Mouse (Mus musculus) thymus, adult 18-20 months (tissue): ENCODE measurements at regions not wholly inside any gene's neighbourhood (a gene's known extent, or its start where the extent isn't known, plus 50 kb on each side); places are given as distances from the start of the nearest gene placed in this dataset.

Experiments
- DNase-seq, 2 experiments: peaks; one replicate each; pipeline ENCODE4 v3.0.0; 2022; ENCODE audit warnings: mixed read lengths in 2 of 2

GRCm38 (mm10) chrX:7474831-7475230, 98.6 kb upstream of the Foxp3 start:
- DNase-seq, result no peak

DNA sequence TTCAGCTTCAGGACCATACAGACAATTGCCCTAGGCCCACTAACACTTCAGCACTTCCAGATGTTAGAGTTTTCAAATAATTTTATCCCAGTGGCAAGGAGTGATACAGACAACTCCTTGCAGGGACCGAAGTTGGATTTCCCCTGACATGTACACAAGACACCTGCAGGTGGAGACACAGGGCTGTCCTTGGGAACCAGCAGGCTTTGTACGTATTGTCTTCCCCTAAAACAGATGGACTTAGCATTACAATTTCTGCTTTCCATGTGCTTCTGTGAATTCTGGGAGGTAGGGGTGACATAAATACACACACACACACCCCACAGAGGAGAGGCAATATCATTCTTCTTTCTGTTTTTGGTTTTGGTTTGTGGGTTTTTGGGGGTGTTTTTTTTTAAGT, 98.2 kb upstream of the Usp27x start:
- peak in 1 of 2 experiments; percentile 1 for DNase-seq

DNA sequence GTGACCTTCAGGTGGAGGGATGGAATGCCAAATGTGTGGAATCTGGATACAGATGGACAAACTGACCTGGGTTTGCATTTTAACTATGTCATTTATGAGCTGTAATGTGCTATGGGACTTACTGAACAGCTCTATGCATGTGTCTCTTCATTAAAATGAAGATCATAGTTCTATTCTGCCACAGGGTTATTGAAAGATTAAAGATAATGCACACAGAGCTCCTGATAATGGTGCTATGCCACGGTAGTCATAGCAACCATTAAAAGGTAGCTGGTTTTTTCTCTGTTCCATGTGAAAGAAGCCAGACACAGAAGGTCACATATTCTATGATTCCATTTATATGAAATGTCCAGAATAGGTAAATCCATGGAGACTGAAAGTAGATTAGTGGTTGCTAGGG, 94.2 kb upstream of the Usp27x start:
- no peak for DNase-seq

- no peak for DNase-seq
These were observed 92.4 kb upstream of the Usp27x start for GRCm38 (mm10) chrX:7467985-7468384.

- DNase-seq, result no peak
These were observed 81.2 kb upstream of the Usp27x start for GRCm38 (mm10) chrX:7456851-7457250.

GRCm38 (mm10) chrX:7445035-7445434, 69.4 kb upstream of the Usp27x start:
- DNase-seq, result no peak

- no peak for DNase-seq
These were observed 69.0 kb upstream of the Usp27x start for GRCm38 (mm10) chrX:7444583-7444982.

DNA sequence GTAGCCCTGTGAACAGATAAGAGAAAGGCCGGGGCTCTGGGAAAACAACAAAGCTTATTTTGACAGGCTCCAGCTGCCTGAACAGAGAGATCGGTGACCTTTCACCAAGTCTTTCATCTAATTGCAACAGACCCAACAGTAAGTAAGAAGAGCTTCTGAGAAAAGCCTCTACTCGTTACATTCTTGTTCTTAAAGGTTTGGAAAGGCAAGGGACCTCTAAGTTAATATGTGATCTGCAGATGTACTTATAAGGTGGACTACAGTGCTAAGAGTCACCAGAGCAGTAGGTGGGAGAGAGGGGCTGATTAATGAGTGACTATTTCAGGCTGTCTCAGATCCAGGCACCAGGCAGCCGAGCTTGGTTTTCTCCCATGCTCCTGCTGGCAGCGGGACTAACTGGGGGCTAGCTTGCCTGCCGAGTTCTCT, 68.4 kb upstream of the Usp27x start:
- no peak for DNase-seq

- DNase-seq, result no peak
These were observed 59.9 kb upstream of the Usp27x start for GRCm38 (mm10) chrX:7435375-7436042.

GRCm38 (mm10) chrX:7434268-7434667, 58.6 kb upstream of the Usp27x start:
- DNase-seq, result no peak

DNA sequence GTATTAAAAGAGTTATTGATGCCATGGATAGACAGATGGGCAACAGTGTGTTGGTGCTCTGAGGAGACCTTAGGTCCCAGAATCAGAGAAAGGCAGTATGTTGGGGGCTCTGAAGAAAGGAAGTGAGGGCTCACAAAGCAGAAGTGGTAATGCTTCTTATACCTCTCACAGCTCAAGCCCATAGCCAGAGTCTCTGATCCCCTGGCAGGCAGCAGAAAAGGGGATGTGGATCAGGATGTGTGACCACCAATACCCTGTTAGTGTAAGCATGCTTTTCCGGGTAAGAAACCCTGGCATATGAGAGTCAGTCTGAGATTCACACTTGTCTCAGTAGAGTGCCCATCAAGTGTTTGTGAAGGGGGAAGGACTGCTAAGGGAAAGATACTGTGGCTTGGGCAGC, 54.8 kb upstream of the Usp27x start:
- DNase-seq, result no peak

GRCm38 (mm10) chrX:7429524-7429865, 53.9 kb upstream of the Usp27x start:
- no peak for DNase-seq

DNA sequence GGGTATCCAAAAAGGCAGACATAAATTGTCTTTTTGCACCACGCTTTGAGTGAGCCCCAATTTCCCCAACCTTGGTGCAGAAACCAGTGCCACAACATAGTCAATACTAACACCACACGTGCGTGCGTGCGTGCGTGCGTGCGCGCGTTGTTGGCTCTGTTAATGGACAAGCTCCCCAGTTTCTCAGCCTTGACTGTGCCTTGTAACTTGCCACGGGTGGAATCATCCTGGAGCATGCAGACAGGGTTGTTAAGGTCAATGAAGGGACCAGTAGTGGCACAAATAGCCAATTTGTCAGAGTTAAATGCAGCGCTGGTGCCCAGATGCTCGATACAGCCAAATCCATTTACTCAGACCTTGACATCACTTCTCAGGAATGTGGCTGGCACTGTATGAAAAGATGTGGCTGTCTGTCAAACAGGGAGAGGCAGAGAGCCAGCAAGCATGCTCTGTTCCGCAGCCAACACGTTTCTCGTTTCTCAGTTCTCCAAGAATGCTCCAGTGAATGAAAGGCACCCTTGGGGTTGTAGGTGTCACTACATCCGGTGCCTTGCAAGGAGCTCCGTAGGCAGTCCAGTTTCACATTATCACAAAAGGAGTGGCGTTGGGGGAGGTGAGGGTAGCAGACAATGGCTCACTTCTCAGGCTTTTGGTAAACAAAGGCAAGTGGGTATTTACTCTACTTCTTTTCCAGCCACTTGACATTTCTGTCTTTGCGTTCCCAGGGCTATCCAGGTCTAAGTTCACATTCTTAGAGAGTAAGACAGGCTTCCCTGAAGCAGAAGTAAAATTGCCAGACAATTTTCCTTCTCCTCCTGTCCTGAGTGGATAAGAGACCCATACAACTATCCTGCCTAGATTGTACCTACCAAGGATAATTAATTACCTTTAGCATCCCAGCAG, 53.2 kb upstream of the Usp27x start:
- no peak for DNase-seq
